Mouse (Mus musculus) thymus, postnatal 25 days (tissue): ENCODE results near the gene Pecam1.
"Not testable (repeated sequence)": the region's sequence is repeated elsewhere in the genome, so short reads cannot be mapped to it uniquely, and the experiment has no call there.

Source experiments
- DNase-seq: peaks from one replicate; pipeline ENCODE4 v3.0.0; 2022

The Pecam1 gene

DNA sequence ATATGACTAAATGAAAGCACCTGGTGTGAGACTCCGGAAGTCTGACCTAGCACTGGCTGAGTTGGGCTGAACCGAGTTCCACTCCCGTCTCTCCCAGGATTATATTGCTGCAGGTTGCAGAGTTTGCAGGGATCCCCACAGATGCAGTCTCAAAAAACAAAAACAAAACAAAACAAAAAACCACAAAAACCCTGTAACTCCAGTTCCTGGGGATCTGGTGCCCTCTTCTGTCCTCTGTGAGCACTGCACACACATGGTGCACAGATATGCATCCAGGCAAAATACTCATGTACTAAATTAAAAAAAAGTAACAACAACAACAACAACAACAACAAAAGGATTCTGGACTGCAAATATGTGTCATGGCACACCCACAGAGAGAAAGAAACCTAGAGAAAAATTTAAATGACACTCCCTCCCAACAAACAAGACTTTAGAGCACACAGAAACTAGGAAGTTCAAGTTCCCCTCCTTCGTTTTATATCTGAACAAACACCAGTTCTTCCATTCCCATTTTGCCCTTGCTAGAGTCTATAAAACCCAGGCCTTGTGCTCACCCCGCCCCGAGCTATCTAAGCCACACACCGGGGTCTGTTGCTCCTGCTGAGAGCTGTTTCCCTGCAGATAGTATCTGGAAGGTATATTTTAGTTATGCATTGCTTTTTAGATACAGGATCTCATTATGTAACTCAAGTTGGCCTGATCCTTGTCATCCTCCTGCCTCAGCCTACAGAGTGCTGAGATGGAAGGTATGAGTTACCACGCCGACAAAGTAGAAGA, 20.0 kb upstream of the Pecam1 start:
- peak; percentile 62 for DNase-seq

GRCm38 (mm10) chr11:106767516-106767915, 17.1 kb upstream of the Pecam1 start:
- no peak for DNase-seq

DNA sequence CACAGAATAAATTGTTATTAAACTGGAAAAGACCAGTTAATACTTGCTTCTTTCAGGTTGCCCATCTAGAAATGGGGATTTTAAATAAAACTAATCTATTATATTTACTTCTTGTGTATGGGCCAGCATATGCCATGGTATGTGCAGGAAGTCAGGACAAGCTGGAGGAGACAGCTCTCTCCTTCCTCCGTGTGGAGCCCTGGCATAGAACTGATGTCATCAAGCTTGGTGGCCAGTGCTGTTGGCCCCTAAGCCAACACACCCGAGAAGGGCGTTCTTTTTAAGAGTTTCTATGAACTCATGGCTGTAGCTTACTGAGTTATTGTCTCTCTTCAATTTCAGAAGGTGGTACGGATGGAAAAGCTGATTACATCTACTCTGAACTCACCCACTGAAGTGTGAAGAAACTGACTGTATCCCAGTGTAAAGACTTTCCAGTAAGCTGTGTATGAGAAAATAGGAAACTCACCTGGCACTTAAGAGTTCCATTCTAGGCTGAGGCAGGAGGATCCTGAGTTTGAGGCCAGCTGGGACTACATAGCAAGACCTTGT, 16.3 kb upstream of the Pecam1 start:
- DNase-seq, result no peak

GRCm38 (mm10) chr11:106762800-106763185, 12.4 kb upstream of the Pecam1 start:
- DNase-seq, result no peak

GRCm38 (mm10) chr11:106762139-106762799, 11.8 kb upstream of the Pecam1 start:
- DNase-seq, result peak; percentile 55

DNA sequence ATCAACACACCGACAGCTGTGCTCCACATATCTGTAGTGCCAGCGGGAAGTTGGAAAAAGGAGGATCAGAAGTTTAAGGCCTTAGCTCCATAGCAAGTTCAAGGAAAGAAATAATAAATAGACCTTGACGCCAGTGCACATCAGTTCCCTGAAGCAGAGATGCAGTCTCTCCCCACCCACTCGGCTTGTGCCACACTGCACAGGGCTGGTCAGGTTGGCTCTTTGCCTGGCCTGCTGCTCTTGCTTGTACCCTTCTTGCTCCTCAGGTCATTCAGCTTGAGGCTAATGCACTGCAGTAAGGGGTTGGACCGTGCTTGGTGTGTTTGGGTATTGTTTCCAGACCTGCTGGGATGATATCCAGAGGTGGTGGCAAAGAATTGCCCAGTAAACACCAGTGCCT, 10.1 kb upstream of the Pecam1 start:
- DNase-seq, result no peak

GRCm38 (mm10) chr11:106759028-106759427, 8.6 kb upstream of the Pecam1 start:
- DNase-seq, result no peak

DNA sequence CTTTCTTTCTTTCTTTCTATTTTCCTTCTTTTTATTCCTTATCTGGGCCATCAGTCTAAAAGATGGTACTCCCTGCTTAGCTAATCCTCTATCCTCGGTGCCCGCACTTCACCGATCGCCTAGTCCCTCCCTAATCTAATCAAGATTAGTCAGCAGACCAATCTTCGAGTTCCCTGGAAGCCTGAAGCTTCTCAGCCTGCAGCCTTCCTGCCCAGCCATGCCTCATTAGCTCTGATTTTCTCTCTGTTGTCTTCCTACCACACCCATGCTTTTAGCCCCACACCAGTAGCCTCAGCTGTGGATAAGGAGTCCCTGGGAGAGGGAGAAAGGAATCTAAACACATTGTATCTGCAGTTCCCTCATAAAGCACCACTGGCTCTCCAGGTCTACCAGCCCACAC, 5.2 kb upstream of the Pecam1 start:
- DNase-seq, result no peak

GRCm38 (mm10) chr11:106753314-106753713, 2.9 kb upstream of the Pecam1 start:
- no peak for DNase-seq

DNA sequence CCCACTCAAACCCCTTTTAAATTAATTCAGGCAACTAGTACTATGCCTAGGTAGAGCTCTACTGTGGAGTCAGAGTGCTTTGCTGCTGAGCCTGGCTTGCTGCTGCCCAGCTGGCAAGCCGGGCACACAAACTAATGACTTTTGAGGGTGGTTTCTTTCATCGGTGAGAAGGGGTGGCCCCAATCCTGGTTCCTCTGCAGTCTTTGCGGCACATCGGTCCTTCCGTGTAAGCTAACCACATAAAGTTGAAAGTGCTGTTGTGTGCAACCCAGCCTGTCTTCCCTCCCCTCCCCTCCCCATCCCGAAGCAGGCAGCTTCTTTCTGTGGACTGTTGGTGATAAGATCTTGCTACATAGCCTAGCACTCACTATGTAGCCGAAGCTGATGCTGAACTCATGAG, 1.7 kb upstream of the Pecam1 start:
- peak; percentile 65 for DNase-seq

GRCm38 (mm10) chr11:106751039-106752018, 901 bp upstream of the Pecam1 start, which contains the start of gene Milr1:
Gene Milr1, plus strand, starts transcription at chr11:106751226.
- peak; percentile 42 for DNase-seq

GRCm38 (mm10) chr11:106749557-106750120, 789 bp downstream of the Pecam1 start:
- DNase-seq, result not testable (repeated sequence)

- DNase-seq, result no peak
Observed at GRCm38 (mm10) chr11:106744949-106745348, 5.5 kb downstream of the Pecam1 start.

- no peak for DNase-seq
Observed at GRCm38 (mm10) chr11:106742388-106742841, 8.0 kb downstream of the Pecam1 start.

DNA sequence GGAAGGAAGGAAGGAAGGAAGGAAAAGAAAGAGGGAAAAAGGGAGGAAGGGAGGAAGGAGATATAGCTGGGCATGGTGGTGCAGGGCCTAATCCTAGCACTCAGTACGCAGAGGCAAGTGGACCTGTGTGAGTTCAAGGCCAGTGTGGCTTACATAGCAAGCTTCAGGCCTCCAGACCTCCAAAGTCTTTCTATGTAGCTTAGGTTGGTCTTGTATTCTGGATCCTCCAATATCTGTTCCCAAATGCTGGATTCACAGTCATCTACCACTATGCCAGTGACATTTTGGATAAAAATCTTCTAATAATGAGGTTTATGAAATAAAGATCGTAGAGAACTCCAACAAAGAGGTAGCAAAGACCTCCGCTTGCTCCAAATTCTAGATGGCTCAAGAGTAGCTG, 8.6 kb downstream of the Pecam1 start:
- no peak for DNase-seq

- no peak for DNase-seq
Observed at GRCm38 (mm10) chr11:106741232-106741631, 9.2 kb downstream of the Pecam1 start.

- not testable (repeated sequence) for DNase-seq
Observed at GRCm38 (mm10) chr11:106740724-106741123, 9.7 kb downstream of the Pecam1 start.

DNA sequence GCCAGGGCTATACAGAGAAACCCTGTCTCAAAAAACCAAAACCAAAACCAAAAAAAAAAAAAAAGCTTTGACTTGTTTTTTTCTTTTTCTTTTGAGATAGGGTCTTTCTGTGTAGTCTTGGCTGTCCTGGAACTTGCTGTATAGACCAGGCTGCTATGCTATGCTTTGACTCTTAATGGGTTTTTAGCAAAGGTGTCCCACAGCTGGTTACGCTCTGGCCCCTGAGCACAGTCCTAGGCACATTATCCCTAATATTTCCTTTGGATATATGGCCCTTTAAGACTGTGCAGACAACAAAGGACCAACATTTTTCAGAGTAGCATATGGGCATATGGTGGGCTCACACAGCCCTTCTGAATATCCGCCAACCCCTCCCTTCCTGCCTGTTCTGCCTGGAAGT, 11.3 kb downstream of the Pecam1 start:
- no peak for DNase-seq

GRCm38 (mm10) chr11:106737178-106737621, 13.2 kb downstream of the Pecam1 start:
- DNase-seq, result no peak

DNA sequence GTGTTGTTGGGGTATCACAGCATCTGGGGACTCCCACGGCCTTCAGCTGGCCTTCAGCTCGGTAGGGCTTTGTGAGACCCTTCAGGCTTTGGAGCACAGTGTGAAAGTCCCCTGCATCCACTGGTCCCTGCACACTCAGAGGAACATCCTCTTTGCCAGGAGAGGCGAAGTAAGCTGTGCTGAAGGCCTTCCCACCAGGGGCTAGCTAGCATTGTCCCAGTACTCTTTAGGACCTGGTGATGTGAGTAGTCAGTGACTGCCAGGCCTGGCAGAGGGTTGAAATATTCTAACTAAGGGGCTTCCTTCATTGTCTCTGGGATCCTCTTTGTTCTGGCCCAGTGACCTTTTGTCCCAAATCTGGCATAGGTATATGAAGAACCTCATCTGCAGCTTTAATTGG, 13.8 kb downstream of the Pecam1 start:
- DNase-seq, result no peak

GRCm38 (mm10) chr11:106730714-106731113, 19.7 kb downstream of the Pecam1 start:
- DNase-seq, result no peak

DNA sequence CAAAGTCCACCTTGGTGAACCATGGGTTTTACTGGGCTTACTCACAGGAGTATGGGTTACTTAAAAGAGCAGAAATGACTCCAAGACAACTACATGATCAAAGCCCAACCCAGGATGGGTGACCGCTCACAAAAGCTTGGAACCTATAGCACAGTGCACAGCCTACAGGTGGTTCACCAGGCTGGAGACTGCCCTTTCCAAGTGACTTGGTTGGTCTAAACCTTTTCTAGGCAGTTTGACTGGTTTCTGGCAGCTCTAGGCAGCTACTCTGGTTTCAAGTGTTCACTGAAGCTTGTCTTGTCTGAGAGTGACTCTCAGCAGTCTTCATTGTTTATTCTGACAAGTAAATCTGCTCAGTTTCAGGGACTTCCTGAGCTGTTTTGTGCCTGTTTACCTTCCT, 20.8 kb downstream of the Pecam1 start:
- DNase-seq, result no peak
